Mouse (Mus musculus) mouse embryonic stem cell (cell line): ENCODE data around the gene Fas.

Experiments used
- in situ Hi-C, 2 experiments: fragments of 300-500 bp; cut with MboI; formaldehyde crosslinking; loops; 1 replicate in 1 of 2; 3 replicates in 1 of 2; pipeline ENCODE4 v1.14.3; 2019 to 2020; ENCODE audit warnings: low sequenced_read_pairs in 2 of 2, low pct_unique_long_range_greater_than_20kb in 1 of 2, mixed read lengths in 1 of 2; ENCODE audit not compliant: unreplicated experiment in 1 of 2

Gene Fas

DNA sequence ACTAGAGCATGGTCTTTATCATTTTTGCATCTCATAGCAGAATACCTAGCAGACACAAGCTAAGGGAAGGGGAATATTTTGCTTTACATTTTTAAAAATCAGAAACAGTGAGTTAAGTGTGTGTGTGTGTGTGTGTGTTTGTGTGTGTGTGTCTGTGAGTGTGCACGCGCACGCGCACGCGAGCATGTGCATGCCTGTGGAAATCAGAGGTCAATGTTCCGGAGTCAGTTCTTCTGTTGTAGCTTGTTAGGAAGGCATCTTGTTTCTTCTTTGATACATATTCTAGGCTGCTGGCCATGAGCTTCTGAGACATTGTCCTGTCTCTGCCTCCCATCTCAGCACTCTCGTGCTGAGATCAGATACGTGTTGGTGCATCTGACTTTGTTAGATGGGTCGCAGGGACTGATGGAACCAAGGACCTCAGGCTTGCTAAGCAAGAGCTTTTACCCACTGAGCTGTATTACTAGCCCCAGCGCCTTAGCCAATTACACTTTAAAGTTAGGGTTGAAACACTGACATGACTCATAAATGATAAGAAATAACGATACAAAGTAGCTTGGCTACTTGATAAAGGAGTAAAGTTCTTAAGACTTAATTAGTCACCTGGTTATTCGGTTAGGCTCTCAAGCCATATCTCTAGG is 19.5 kb upstream of the Fas start:
- in situ Hi-C loops, result no loop called here

- in situ Hi-C loops, result no loop called here
These were observed 17.4 kb upstream of the Fas start for GRCm38 (mm10) chr19:34273073-34273472.

- in situ Hi-C loops, result no loop called here
These were observed 12.4 kb upstream of the Fas start for GRCm38 (mm10) chr19:34278078-34278477.

GRCm38 (mm10) chr19:34283614-34284013 is 6.9 kb upstream of the Fas start:
- in situ Hi-C loops, result no loop called here

DNA sequence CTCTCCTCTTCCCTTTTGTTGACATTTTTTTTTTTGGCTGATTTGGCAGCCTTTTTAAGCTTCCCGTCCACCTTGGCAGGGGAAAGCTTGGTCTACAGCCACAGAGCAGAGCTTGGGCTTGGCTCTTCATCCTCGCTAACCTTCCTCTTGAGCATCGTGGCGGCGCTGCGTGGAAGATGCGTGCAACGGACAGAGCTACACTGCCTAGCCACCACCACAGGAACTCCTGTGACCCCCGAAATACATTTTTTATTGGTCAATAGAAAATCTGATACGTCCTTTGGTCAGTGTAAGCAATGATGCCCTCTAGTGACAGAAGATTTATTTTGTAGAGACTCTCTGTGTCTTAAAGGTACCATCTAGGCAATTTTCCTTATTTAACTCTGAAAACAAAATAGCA is 6.1 kb upstream of the Fas start:
- in situ Hi-C loops, result no loop called here

DNA sequence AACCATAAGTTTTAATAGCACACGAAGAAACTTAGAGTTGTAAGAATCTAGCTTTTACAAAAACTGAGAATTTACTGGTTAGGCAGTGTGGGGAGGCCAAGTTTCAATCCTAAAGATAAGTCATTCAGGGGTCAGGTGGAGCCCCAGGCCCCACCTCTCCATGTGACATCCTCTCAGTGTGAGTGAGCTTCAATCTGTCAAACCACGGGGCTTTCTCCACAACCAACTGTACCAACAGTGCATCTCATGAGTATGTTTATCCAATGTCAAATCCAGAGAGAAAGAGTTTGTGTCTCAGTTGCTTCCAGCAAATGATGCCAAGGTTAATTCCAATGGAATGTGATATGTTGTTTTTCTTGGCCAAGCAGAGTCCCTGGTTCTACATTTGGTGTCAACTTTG is 5.6 kb upstream of the Fas start:
- in situ Hi-C loops, result no loop called here

- in situ Hi-C loops, result no loop called here
These were observed 3.2 kb upstream of the Fas start for GRCm38 (mm10) chr19:34287221-34287620.

- in situ Hi-C loops, result no loop called here
These were observed 2.6 kb upstream of the Fas start for GRCm38 (mm10) chr19:34287656-34288415.

DNA sequence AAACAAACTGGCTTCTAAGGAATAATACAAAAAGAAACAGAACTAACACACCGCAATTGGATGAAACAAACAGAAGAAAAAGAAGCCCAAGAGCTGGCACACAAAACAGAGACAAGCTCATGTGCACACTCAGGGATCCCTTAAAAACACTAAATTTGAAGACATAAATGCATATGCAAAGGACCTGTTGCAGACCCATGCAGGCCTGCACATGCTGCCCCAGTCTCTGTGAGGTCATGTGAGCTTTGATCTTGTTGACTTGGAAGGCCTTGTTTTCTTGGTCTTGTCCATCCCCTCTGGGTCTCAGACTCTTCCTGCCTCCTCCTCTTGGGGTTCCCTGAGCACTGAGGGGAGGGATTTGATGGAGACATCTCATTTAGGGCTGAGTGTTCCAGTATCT is 1.8 kb upstream of the Fas start:
- in situ Hi-C loops, result no loop called here

- in situ Hi-C loops, result no loop called here
These were observed 441 bp downstream of the Fas start for GRCm38 (mm10) chr19:34290872-34291341.

DNA sequence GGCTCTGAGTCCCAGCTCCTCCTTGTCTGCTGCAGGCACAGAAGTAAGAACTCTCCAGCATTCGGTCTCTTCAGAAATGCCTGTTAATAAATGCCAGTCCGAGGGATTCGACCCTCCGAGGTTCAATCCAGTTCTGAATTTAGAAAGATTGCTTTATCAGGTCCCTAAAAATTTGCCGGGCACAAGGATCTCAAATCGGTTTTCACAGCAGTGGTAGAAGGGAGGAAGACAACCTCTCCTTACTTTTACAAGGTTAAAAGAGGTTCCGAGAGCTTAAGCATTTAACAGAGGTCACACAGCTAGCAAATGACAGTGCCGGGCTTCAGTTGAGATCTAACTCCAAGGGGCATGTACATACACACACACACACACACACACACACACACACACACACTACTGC is 913 bp downstream of the Fas start:
- in situ Hi-C loops, result no loop called here

- in situ Hi-C loops, result no loop called here
These were observed 1.5 kb downstream of the Fas start for GRCm38 (mm10) chr19:34291956-34292355.

- in situ Hi-C loops, result no loop called here
These were observed 2.2 kb downstream of the Fas start for GRCm38 (mm10) chr19:34292701-34293100.

GRCm38 (mm10) chr19:34293376-34293947 is 3.0 kb downstream of the Fas start:
- in situ Hi-C loops, result no loop called here

DNA sequence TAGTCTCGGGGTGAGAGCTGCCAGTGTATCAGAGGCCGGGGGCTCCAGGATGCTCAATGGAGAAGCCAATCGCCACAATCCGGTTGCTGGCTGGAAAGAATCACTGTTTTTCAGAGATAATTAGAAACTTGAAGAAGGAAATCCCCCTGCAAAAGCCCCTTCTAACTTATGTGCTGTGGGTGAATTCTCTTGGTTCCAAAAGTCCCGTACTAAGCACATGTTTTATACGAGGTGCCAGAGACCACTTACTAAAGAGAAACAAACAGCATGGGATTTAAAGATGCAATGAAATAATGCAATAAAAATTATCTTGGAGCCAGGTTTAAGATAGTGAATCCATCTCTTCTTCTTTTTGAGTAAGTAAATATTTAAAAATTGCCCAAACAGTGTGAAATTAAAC is 5.0 kb downstream of the Fas start:
- in situ Hi-C loops, result no loop called here

GRCm38 (mm10) chr19:34298531-34298930 is 8.1 kb downstream of the Fas start:
- in situ Hi-C loops, result no loop called here

- in situ Hi-C loops, result no loop called here
These were observed 8.8 kb downstream of the Fas start for GRCm38 (mm10) chr19:34299229-34299628.

- in situ Hi-C loops, result no loop called here
These were observed 10.0 kb downstream of the Fas start for GRCm38 (mm10) chr19:34300430-34300829.

DNA sequence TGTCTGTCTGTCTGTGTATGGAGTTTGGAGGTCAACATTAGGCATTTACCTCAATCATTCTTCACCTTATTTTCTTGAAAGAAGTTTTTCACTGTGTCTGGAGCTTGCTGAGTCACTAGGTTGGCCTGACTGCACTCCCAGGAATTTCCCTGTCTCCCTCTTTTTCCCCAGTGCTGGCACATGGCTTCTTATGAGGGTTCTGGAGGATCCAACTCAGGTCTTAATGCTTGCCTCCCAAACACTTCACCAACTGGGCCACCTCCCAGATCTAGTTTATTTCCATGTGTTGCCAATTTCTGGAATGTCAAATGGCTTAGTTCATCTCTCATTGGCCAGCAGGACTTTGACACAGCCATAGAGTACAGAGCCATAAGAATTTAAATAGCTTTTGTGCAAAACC is 14.5 kb downstream of the Fas start:
- in situ Hi-C loops, result no loop called here

GRCm38 (mm10) chr19:34306794-34307193 is 16.3 kb downstream of the Fas start:
- in situ Hi-C loops, result no loop called here
